Comparison of ENCODE assay signal across 31 mouse cellular contexts in genomic region chr2:156635091-156635490, GRCm38 (mm10).
"Had no signal": no experiment of that assay in that cellular context is flagged by ENCODE, and none has a peak within 500 bp of the region (broad histone marks: within the 10 kb centered on the region; RNA-seq: fewer than 3 reads in every experiment).

No protein-coding gene starts in this region.

- H3K4me2 ChIP-seq: heart, embryonic 11.5 days; heart, embryonic 12.5 days; heart, embryonic 13.5 days; heart, embryonic 15.5 days; hindbrain, embryonic 12.5 days; hindbrain, embryonic 13.5 days; hindbrain, embryonic 14.5 days; hindbrain, embryonic 15.5 days; intestine, embryonic 15.5 days; kidney, embryonic 15.5 days had no signal

- H3K36me3 ChIP-seq: heart, embryonic 10.5 days; heart, embryonic 12.5 days; heart, embryonic 13.5 days; heart, embryonic 15.5 days; hindbrain, embryonic 10.5 days; hindbrain, embryonic 13.5 days; hindbrain, embryonic 15.5 days; intestine, embryonic 15.5 days; kidney, embryonic 15.5 days had no signal

- H3K4me3 ChIP-seq: heart, embryonic 10.5 days; heart, embryonic 12.5 days; heart, embryonic 13.5 days; heart, embryonic 15.5 days; hindbrain, embryonic 10.5 days; hindbrain, embryonic 12.5 days; hindbrain, embryonic 13.5 days; hindbrain, embryonic 15.5 days; intestine, embryonic 15.5 days; kidney, embryonic 15.5 days; layer of hippocampus, adult 2 months; left cerebral cortex, adult 2 months had no signal

- H3K9me3 ChIP-seq: heart, embryonic 15.5 days; hindbrain, embryonic 12.5 days; hindbrain, embryonic 13.5 days; hindbrain, embryonic 15.5 days; intestine, embryonic 15.5 days; kidney, embryonic 15.5 days had no signal

- H3K4me1 ChIP-seq: heart, embryonic 10.5 days; heart, embryonic 12.5 days; heart, embryonic 13.5 days; heart, embryonic 15.5 days; hindbrain, embryonic 10.5 days; hindbrain, embryonic 12.5 days; hindbrain, embryonic 13.5 days; hindbrain, embryonic 15.5 days; intestine, embryonic 15.5 days; kidney, embryonic 15.5 days had no signal

- H3K27me3 ChIP-seq: hindbrain, embryonic 12.5 days; hindbrain, embryonic 13.5 days; hindbrain, embryonic 15.5 days; intestine, embryonic 15.5 days; kidney, embryonic 15.5 days had no signal

- DNase-seq: heart, postnatal 10 days; heart, postnatal 14 days; heart, postnatal 36 days; heart, postnatal 4 days; kidney, adult 11 months; kidney, adult 18-20 months; kidney, adult 2 months; kidney, adult 9 months; kidney, postnatal 10 days; kidney, postnatal 14 days; kidney, postnatal 25 days; kidney, postnatal 36 days; kidney, postnatal 4 days; layer of hippocampus, adult 9-11 months; layer of hippocampus, postnatal 36 days had no signal

- H3K27ac ChIP-seq: heart, embryonic 10.5 days; heart, embryonic 13.5 days; heart, embryonic 15.5 days; hindbrain, embryonic 10.5 days; hindbrain, embryonic 12.5 days; hindbrain, embryonic 13.5 days; hindbrain, embryonic 14.5 days; hindbrain, embryonic 15.5 days; hindbrain, postnatal 0 days; intestine, embryonic 15.5 days; kidney, embryonic 15.5 days; kidney, postnatal 0 days; layer of hippocampus, adult 2 months; left cerebral cortex, adult 2 months had no signal

- H3K9ac ChIP-seq: heart, embryonic 12.5 days; heart, embryonic 13.5 days; heart, embryonic 15.5 days; hindbrain, embryonic 12.5 days; hindbrain, embryonic 13.5 days; hindbrain, embryonic 14.5 days; hindbrain, embryonic 15.5 days; intestine, embryonic 15.5 days; kidney, embryonic 15.5 days had no signal
